Mouse (Mus musculus) liver, embryonic 13.5 days (tissue): ENCODE measurements around the gene Nol4l. TPM values are rescaled to one million over a fixed set of nuclear protein-coding genes. Genes with fewer than 3 reads are reported as not detected.

Experiments used
- ATAC-seq: fragments of 200-750 bp; cut with Nextera tagmentation; 2 replicates; pipeline ENCODE4 v1.8.0; 2017; ENCODE audit warnings: low read depth, mild to moderate bottlenecking, moderate number of reproducible peaks, moderate library complexity
- DNase-seq: peaks from one replicate; pipeline ENCODE4 v3.0.0; 2022
- H3K27ac ChIP-seq: fragments of 300-500 bp; sonication (generic); 2 replicates; pipeline ENCODE4 v1.5.1; 2015; ENCODE audit warnings: moderate library complexity, mild to moderate bottlenecking, inconsistent platforms
- H3K27me3 ChIP-seq: fragments of 300-500 bp; sonication (generic); 2 replicates; pipeline ENCODE4 v1.6.1; 2015; ENCODE audit warnings: mild to moderate bottlenecking, inconsistent platforms
- H3K36me3 ChIP-seq: fragments of 300-500 bp; sonication (generic); 2 replicates; pipeline ENCODE4 v1.6.1; 2015; ENCODE audit warnings: mild to moderate bottlenecking, inconsistent platforms
- H3K4me1 ChIP-seq: fragments of 300-500 bp; sonication (generic); replicated peaks from 2 replicates; pipeline ENCODE4 v1.6.1; 2015; ENCODE audit warnings: inconsistent platforms
- H3K4me2 ChIP-seq: fragments of 300-500 bp; sonication (generic); 2 replicates; pipeline ENCODE4 v1.6.1; 2015; ENCODE audit warnings: inconsistent platforms, mild to moderate bottlenecking, moderate library complexity
- H3K4me3 ChIP-seq: fragments of 300-500 bp; sonication (generic); replicated peaks from 2 replicates; pipeline ENCODE4 v1.5.1; 2015; ENCODE audit warnings: mild to moderate bottlenecking, inconsistent platforms
- H3K9ac ChIP-seq: fragments of 300-500 bp; sonication (generic); 2 replicates; pipeline ENCODE4 v1.6.1; 2015; ENCODE audit warnings: mild to moderate bottlenecking, inconsistent platforms
- H3K9me3 ChIP-seq: fragments of 300-500 bp; sonication (generic); replicated peaks from 2 replicates; pipeline ENCODE4 v1.6.1; 2016; ENCODE audit warnings: inconsistent platforms
- WGBS: fragments of 180-500 bp; shearing (Covaris S2); methylation state at CpG from one replicate; pipeline ENCODE4 v1.1.7; 2015; ENCODE audit not compliant: insufficient replicate concordance; 5-methylcytosine and 5-hydroxymethylcytosine counted together
- polyA plus RNA-seq: library from polyadenylated mRNA; unstranded; fragments of >200 nt; fragmentation: Nextera tagmentation; extraction: Ambion mirVana; gene quantifications from 2 replicates; pipeline ENCODE4 v1.2.1, GENCODE M21; 2015

The Nol4l gene
- polyA plus RNA-seq = 5.3 and 5.4 TPM in 2 replicates

DNA sequence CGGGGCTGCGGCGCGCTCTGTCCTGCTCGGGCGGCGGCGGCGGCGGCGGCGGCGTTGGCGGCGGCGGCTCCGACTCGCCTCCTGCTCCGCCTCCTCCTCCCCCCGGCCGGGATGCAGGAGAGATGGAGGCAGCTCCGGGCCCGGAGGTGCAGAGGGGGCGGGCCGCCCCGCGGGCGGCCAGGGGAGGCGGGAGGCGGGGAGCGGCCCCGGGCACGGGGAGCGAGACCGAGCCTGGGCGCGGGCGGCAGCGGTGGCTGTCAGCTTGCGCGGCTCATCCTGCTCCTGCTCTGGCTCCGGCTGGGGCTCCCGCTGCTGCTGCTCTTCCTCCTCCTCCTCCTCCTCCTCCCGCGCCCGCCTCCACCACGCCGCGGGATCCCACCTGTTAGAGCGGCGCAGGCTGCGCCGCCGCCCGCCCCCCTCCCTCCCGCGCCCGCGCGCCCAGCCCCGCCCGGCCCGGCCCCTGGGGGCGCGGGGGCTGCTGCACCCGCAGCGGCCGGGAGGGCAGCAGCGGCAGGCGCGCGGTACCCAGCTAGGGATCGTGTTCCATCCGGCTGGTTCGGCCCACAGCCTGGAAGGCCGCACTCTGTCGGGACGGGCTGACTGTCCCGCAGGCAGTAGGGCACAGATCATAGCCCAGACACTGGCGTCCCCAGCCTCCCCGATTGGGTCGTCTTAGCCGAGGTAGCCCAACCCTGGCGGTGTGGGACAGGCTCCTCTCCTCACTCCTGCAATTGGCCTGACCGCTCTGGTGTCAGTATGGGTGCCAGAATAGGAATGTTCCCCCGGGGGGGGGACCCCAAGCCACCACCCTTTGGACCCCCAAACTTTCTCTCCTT is at the start of gene Nol4l:
Gene Nol4l, minus strand, starts transcription at position 41 of the 836 bp plus-strand sequence.
- Histone ChIP-seq H3K4me3 (peak within 1 kb of the TSS; percentile 95), H3K9me3 (no peaks in the 10 kb centered on the region), H3K4me1 (peaks cover 64% of the 10 kb centered on the region), H3K27me3 (peaks cover 17% of the 10 kb centered on the region), H3K36me3 (no peaks in the 10 kb centered on the region), H3K9ac (peak within 1 kb of the TSS; percentile 92), H3K27ac (peak within 1 kb of the TSS; percentile 92), H3K4me2 (peak within 1 kb of the TSS; percentile 99)
- DNase-seq = no peak
- 3% methylated on average over 57 of the region's 86 CpGs for WGBS
- peak; percentile 3 for ATAC-seq

DNA sequence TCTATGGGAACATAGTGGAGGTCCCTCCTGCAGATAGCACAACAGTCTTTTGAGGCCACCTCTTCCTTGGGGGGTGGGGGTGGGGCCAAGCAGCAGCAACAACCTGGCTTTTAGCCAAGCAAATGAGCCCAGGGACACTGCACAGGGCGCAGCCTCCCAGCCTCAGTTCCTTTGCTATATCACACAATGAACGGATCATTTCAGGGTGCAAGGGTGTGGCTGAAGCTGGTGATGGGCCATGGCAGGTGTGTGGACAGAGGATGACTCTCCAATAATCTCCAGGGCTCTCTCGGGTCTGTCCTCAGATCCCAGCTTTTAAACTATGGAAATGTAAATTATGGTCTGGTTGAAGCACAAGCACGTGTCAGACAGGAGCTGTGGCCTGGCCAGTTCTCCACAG is 47.4 kb upstream of the Nol4l start:
- peak; percentile 76 for ATAC-seq
- Histone ChIP-seq H3K36me3 (no peaks in the 10 kb centered on the region), H3K9me3 (no peaks in the 10 kb centered on the region), H3K27me3 (no peaks in the 10 kb centered on the region), H3K9ac (0 out of 2 replicates have a peak overlapping the region, but pooled peaks have one; percentile 19), H3K4me3 (no peak overlapping the region), H3K4me1 (peaks cover 94% of the 10 kb centered on the region), H3K4me2 (no peak overlapping the region), H3K27ac (peak overlapping the region; percentile 83)
- WGBS = 29% methylated on average over 4 of the region's 4 CpGs
- DNase-seq = no peak

DNA sequence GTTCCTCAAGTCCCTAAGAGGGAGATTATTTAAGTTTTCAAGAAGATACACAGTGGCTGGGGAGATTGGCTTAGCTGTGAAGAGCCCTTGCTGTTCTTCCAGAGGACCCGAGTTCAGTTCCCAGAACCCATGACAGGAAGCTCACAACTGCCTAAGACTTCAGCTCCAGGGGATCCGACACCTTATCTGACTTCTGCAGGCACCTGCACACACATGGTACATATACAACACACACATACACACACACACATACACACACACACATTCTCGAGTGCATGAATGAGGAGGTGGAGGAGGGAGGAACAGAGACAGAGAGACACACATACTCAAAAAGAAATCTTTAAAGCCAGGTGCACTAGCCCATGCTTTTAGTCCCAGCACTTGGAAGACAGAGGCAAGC is 46.4 kb upstream of the Nol4l start:
- Histone ChIP-seq H3K36me3 (no peaks in the 10 kb centered on the region), H3K9me3 (no peaks in the 10 kb centered on the region), H3K9ac (peak overlapping the region; percentile 40), H3K4me2 (no peak overlapping the region), H3K4me1 (peaks cover 91% of the 10 kb centered on the region), H3K4me3 (no peak overlapping the region), H3K27ac (peak overlapping the region; percentile 83), H3K27me3 (no peaks in the 10 kb centered on the region)
- ATAC-seq = peak; percentile 61
- peak; percentile 34 for DNase-seq
- 10% methylated on average over 3 of the region's 3 CpGs for WGBS

DNA sequence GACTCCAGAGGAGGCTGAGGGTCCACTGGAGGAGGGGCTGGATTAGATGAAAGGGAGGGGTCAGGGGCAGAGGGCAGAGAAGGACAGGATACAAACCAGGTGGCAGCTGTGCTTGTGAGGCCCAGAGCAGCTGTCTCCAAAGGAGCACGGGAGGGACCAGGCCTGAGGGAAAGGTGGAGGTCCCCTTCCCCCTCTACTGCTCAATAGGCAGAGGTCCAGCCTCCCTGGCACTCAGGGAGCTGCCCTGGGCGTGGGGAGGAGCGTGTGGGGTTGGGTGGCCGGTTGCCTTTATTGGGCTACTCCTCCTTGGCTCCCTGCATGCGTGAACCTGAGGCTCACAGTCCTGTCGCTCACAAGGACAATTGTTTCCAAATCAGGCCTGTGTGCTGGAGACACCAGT is 45.8 kb upstream of the Nol4l start:
- Histone ChIP-seq H3K27ac (peak overlapping the region; percentile 83), H3K4me3 (no peak overlapping the region), H3K4me1 (peaks cover 90% of the 10 kb centered on the region), H3K9ac (peak overlapping the region; percentile 40), H3K36me3 (no peaks in the 10 kb centered on the region), H3K27me3 (no peaks in the 10 kb centered on the region), H3K4me2 (no peak overlapping the region), H3K9me3 (no peaks in the 10 kb centered on the region)
- no peak for DNase-seq
- 53% methylated on average over 6 of the region's 6 CpGs for WGBS
- 0 out of 2 replicates have a peak, but pooled peaks have one; percentile 7 for ATAC-seq

DNA sequence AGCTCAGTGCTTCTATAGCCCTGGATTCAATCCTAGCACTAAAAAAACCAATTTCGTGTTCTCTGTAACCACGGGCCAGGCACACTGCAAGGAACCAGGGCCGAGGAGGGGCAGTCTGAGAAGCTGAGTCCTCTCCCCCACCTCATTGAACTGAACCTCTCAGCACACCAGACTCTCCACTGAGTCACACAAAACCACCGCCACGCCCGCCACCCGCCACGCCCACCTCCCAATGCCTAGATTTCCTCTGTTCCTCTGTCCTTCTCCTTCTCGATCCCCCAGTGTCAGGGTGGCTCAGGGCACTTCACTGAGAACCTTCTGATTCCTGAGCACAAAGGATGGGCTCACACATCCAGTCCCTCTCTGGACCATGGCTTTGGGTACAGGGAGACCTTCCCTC is 43.3 kb upstream of the Nol4l start:
- H3K36me3 ChIP-seq = no peaks in the 10 kb centered on the region
- no peak for DNase-seq
- WGBS = 46% methylated on average over 9 of the region's 9 CpGs
- H3K4me2 ChIP-seq = no peak overlapping the region
- ATAC-seq = no peak
- H3K27ac ChIP-seq = peak overlapping the region; percentile 29; the same call in 1 of the 2 replicates
- H3K9me3 ChIP-seq = no peaks in the 10 kb centered on the region
- no peak overlapping the region for H3K9ac ChIP-seq
- no peaks in the 10 kb centered on the region for H3K27me3 ChIP-seq
- no peak overlapping the region for H3K4me3 ChIP-seq
- peaks cover 95% of the 10 kb centered on the region for H3K4me1 ChIP-seq

DNA sequence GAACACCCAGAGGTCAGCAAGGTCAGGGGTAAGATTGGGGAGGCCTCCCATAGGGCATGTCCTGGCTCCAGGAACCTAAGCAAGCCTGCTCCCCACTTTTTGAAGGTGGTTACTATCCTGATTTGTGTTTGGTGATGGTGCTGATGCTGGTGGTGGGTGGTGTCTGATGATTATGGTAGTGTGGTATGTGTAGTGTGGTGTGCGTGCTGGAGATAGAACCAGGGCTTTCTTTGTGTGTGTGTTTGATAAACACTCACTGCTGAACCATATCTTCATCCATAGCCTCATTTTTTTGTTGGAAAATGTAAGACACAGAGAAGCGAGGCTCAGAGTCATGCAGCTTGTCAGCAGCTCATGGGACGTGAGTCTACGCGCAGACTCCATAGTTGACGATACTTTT is 38.8 kb upstream of the Nol4l start:
- Histone ChIP-seq H3K27ac (peak overlapping the region; percentile 92), H3K36me3 (no peaks in the 10 kb centered on the region), H3K4me1 (peaks cover 76% of the 10 kb centered on the region), H3K4me2 (peak overlapping the region; percentile 57), H3K9ac (peak overlapping the region; percentile 64), H3K9me3 (no peaks in the 10 kb centered on the region), H3K4me3 (peak overlapping the region; percentile 2; the same call in 1 of the 2 replicates), H3K27me3 (no peaks in the 10 kb centered on the region)
- WGBS = 22% methylated on average over 6 of the region's 6 CpGs
- ATAC-seq (peak; percentile 96), DNase-seq (peak; percentile 74)

DNA sequence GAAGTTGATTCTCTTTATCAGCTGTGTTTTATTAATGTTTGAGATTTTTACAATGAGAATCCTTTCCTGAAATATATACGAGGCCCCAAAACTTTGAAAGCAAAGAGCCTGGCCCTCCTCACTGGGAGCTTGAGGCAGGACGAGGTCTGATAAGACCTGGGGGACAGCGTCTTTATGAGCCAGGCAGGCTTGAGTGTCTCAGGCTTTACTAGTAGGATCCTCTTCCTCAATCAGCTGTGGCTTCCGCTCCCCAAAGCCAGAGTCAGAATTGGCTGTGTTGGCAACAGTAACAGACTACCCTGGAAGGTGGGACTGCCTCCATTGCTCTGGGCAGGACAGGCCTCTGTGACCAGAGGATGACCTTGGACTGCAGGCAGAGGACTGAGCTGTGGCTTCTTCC is 38.2 kb upstream of the Nol4l start:
- H3K4me2 ChIP-seq = peak overlapping the region; percentile 57
- H3K27me3 ChIP-seq = no peaks in the 10 kb centered on the region
- H3K4me1 ChIP-seq = peaks cover 76% of the 10 kb centered on the region
- 18% methylated on average over 4 of the region's 4 CpGs for WGBS
- peak; percentile 45 for ATAC-seq
- H3K4me3 ChIP-seq = peak overlapping the region; percentile 2; the same call in 1 of the 2 replicates
- H3K9me3 ChIP-seq = no peaks in the 10 kb centered on the region
- no peak for DNase-seq
- no peaks in the 10 kb centered on the region for H3K36me3 ChIP-seq
- H3K9ac ChIP-seq = peak overlapping the region; percentile 64
- H3K27ac ChIP-seq = peak overlapping the region; percentile 92

DNA sequence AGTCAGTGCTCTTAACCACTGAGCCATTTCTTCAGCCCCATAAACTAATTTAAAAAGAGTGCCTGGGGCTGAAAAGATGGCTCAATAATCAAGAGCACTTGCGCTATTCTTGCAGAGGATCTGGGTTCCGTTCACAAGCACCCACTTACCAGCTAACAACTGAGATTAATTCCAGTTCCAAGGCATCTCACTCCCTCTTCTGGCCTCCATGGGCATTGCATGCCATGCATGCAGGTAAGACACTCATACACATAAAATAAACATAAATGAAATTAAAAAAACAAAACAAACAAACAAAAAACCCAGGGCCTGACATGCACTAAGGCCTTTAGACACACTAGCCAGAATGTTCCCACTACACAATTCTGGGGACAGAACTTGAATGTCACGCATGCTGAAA is 34.6 kb upstream of the Nol4l start:
- Histone ChIP-seq H3K9ac (no peak overlapping the region), H3K27ac (no peak overlapping the region), H3K4me3 (no peak overlapping the region), H3K4me1 (peaks cover 76% of the 10 kb centered on the region), H3K4me2 (no peak overlapping the region), H3K36me3 (no peaks in the 10 kb centered on the region), H3K9me3 (no peaks in the 10 kb centered on the region), H3K27me3 (no peaks in the 10 kb centered on the region)
- DNase-seq = no peak
- 88% methylated on average over 3 of the region's 3 CpGs for WGBS
- no peak for ATAC-seq

DNA sequence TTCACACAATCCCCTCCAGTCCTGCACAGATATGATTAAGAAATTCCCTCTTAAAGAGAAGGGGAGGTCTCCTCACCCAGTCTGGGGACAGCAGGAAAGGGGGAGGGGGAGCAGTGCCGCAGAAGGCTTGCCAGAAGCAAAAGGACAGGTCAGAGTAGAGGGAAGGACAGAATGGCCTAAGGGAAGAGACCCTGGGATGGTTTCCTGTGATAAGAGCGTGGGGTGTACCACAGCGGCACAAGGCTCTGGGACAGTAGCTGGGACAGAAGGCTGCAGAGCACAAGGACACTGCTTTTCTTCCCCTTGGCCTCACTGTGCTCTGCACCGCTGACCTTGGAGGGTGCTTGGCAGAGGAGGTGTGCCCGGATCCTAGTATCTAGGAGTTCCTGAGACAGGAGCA is 31.8 kb upstream of the Nol4l start:
- Histone ChIP-seq H3K36me3 (no peaks in the 10 kb centered on the region), H3K9ac (peak overlapping the region; percentile 72), H3K27ac (peak overlapping the region; percentile 84), H3K4me1 (peaks cover 76% of the 10 kb centered on the region), H3K4me2 (peak overlapping the region; percentile 75), H3K4me3 (peak overlapping the region; percentile 39), H3K9me3 (no peaks in the 10 kb centered on the region), H3K27me3 (no peaks in the 10 kb centered on the region)
- DNase-seq (no peak), ATAC-seq (peak; percentile 50)
- 2% methylated on average over 5 of the region's 5 CpGs for whole genome bisulfite sequencing

DNA sequence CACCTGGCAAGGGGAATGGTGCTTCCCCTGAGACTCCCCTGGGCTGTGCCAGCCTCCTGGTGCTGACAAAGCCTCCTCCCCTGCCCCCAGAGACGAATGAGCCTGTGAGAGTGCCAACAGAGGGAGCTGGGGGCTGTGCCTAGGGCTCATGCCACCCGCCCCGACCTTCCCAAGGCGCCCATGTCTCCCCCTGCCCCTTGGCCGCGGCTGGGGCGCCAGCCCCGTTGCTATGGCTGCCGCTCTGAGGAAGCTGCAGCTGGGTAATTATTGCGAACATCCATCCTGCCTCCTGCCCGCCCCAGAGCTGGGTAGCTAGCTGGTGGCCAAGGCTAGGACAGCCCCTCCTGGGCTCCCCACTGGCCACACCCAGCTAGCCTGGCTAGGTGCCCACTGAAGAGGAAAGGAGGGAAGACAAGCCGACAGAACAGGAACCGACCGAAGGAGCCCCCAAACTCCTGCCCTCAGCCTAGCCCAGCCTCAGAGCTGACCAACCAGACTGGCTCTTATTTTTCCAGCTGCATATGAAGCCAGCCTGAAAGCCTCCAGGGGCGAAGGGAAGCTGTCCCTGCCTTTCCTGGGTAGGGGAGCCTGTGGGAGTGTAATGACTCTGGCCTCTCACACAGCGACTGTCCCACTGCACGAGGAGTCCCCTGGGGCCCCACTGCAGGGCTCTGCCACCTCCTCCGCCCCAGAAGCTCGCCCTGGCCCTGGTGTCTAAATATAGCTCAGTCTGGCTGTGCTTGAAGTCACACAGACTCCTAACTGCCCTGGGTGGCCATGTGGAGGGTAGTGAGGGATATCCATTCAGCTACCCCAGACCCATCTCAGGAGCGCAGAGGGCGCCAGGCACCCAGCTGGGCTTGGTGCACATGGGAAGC is 31.1 kb upstream of the Nol4l start:
- H3K27ac ChIP-seq = peak overlapping the region; percentile 84
- H3K36me3 ChIP-seq = no peaks in the 10 kb centered on the region
- peak overlapping the region; percentile 72 for H3K9ac ChIP-seq
- H3K4me3 ChIP-seq = peak overlapping the region; percentile 39
- H3K4me2 ChIP-seq = peak overlapping the region; percentile 75
- H3K27me3 ChIP-seq = no peaks in the 10 kb centered on the region
- peak; percentile 85 for ATAC-seq
- 7% methylated on average over 21 of the region's 21 CpGs for WGBS
- no peaks in the 10 kb centered on the region for H3K9me3 ChIP-seq
- peaks cover 79% of the 10 kb centered on the region for H3K4me1 ChIP-seq
- DNase-seq = peak; percentile 48

DNA sequence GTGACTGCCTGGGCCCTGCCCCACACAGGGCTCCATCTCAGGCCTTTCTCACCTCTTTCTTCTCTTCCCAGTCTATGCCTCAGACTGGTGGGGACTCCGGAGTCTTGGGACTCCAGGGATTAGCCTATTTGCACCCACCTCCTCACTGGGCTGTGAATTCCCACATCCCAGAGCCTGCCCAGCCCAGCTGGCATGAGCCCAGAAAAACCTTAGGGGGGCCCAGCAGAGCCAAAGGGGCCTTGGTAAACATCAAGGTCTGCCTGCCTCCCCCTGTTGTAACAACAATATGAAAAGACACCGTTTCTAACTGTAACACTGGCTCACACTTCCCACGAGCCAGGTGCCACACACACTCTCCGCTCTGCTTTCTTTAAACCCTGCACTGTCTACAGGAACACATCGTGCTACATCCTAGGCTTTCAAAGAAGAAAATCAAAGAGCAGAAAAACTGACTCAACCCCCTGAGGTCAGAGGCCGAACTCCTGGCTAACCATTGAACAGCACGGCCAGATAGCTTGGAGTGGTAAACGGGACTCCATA is 29.9 kb upstream of the Nol4l start:
- Histone ChIP-seq H3K4me1 (peaks cover 72% of the 10 kb centered on the region), H3K4me2 (no peak overlapping the region)

More for the DNA sequence above, 29.9 kb upstream of the Nol4l start:
- Histone ChIP-seq H3K4me3 (no peak overlapping the region), H3K9ac (peak overlapping the region; percentile 72), H3K36me3 (no peaks in the 10 kb centered on the region), H3K27me3 (no peaks in the 10 kb centered on the region), H3K27ac (peak overlapping the region; percentile 60), H3K9me3 (no peaks in the 10 kb centered on the region)
- DNase-seq (no peak), ATAC-seq (no peak)
- 67% methylated on average over 8 of the region's 8 CpGs for WGBS
